Mouse (Mus musculus): ENCODE results near the gene Ankrd34a. TPM values are rescaled to one million over a fixed set of nuclear protein-coding genes. Genes with fewer than 3 reads are reported as not detected.
A peak's percentile ranks its signal among the peaks of the same experiment; 100 is the strongest.

The Ankrd34a gene
- polyA plus RNA-seq, 1 experiment from 2014 or later: 6.8 TPM

DNA sequence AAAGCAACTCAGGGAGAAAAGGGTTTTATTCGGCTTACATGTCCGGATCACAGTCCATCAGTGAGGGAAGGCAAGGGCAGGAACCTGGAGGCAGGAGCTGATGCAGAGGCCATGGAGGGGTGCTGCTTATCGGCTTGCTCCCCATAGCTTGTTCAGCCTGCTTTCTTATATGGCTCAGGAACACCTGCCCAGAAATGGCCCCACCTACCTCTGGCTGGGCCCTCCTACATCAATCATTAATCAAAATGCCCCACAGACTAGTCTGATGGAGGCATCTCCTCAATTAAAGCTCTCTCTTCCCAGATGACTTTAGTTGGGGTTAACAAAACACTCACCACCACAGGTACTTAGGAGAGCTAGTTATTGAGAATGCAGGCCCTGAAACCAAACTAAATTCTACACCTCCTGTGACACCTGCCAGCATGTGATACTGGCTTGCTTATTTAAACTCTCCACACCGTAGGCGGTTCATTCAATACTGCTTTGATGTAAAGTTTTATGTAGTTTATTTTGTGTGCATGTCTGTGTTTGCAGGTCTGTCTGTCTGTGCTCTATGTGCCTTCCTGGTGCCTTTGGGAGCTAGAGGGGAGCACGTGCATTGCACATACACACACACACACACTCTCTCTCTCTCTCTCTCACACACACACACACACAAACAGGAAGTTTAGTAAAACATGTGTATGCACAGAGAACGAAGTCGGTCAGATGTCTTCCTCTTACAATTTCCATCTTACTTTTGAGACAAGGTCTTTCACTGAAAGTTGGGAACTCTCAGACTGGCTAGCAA, 29.6 kb upstream of the Ankrd34a start:
- 76% methylated on average over 8 of the region's 8 CpGs for WGBS
- Histone ChIP-seq H3K36me3 (no peaks in the 10 kb centered on the region), H3K27ac (peak overlapping the region; percentile 24; the same call in 1 of the 2 replicates), H3K4me3 (no peak overlapping the region), H3K27me3 (ENCODE audit: insufficient read depth, poor library complexity, severe bottlenecking) (no peaks in the 10 kb centered on the region), H3K4me1 (peaks cover 48% of the 10 kb centered on the region), H3K9me3 (no peaks in the 10 kb centered on the region)
- DNase-seq (ENCODE audit: low spot score): no peak

DNA sequence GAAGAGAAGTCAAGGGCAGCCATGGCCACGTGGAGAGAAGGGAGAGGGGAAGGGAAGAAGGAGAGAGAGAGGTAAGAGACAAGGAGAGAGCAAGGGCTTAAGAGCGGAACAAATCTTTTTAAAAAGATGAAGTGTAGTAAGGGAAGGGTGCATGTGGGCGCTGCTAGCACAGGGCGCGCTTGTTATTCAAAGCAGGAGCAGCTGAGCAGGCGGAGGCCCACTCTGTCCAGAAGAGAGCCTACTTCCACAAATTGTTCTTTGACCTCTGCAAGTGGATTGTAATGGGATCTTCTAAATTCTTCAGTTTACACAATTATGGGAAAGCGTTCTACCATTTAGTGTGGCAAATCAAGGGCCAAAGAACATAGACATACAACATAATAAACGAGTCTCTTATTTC, 27.8 kb upstream of the Ankrd34a start:
- WGBS: 72% methylated on average over 8 of the region's 8 CpGs
- Histone ChIP-seq H3K4me1 (peaks cover 55% of the 10 kb centered on the region), H3K27ac (no peak overlapping the region), H3K36me3 (no peaks in the 10 kb centered on the region), H3K4me3 (no peak overlapping the region), H3K9me3 (no peaks in the 10 kb centered on the region), H3K27me3 (ENCODE audit: insufficient read depth, poor library complexity, severe bottlenecking) (no peaks in the 10 kb centered on the region)
- DNase-seq (ENCODE audit: low spot score): no peak

- DNase-seq (ENCODE audit: low spot score): no peak
- no peaks in the 10 kb centered on the region for H3K9me3 ChIP-seq
- no peaks in the 10 kb centered on the region for H3K36me3 ChIP-seq
- 81% methylated on average over 13 of the region's 13 CpGs for WGBS
- no peaks in the 10 kb centered on the region for H3K27me3 ChIP-seq (ENCODE audit: insufficient read depth, poor library complexity, severe bottlenecking)
- H3K4me3 ChIP-seq: no peak overlapping the region; the same call in 1 of the 2 replicates
- H3K27ac ChIP-seq: peak overlapping the region; percentile 33; the same call in 1 of the 2 replicates
- peaks cover 55% of the 10 kb centered on the region for H3K4me1 ChIP-seq
These were observed 26.9 kb upstream of the Ankrd34a start for GRCm38 (mm10) chr3:96569506-96569905.

DNA sequence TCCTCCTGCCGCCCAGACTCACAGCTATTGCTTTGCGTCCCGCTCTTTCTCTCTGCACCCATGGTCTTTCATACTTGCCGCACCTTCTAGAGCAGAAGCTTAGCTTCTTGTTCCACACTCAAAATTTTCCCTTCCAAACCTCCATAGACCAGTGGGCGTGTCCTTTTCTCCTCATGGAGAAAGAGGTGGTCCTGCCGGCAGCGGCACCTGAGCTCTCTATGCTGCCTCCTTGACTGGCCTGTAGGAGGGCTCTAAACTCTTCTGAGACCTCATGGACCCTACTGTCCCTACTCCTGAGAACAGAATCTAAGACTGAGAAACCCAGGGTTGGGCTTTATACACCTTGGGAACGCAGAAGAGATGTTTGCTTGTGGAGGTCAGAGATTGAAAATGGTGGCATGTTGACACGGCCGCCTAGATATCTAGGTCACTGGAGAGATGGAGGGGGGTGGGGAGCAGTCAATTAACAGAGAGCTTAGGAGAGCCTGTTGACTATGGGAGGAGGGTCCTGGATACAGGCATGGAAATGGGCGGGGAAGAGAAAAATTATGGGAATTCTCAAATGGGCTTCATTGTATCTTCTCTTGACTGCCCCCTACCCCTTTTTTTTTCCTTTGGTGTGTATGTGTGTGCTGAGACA, 26.4 kb upstream of the Ankrd34a start:
- WGBS: 79% methylated on average over 11 of the region's 11 CpGs
- H3K36me3 ChIP-seq: no peaks in the 10 kb centered on the region
- peak overlapping the region; percentile 60; the same call in 1 of the 2 replicates for H3K27ac ChIP-seq
- H3K4me1 ChIP-seq: peaks cover 55% of the 10 kb centered on the region
- H3K4me3 ChIP-seq: no peak overlapping the region
- H3K27me3 ChIP-seq (ENCODE audit: insufficient read depth, poor library complexity, severe bottlenecking): no peaks in the 10 kb centered on the region
- no peak for DNase-seq (ENCODE audit: low spot score)
- H3K9me3 ChIP-seq: no peaks in the 10 kb centered on the region

DNA sequence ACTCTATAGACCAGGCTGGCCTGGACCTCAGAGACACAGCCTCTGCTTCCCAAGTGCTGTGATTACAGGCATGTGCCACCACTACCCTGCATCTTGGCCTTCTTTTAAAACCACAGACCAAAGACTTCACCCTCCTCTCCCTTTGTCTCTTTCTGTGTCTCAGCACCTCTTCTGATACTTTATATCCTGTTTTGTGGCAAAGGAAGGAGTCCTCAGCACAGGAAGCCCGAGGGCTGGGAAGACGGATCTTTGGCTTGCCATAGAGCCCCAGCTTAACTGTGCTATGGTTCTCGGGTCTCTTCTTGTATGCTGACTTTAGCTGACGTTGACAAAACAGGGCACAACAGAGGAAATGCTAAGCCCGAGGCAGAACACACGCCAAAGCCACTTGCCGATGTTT, 25.8 kb upstream of the Ankrd34a start:
- DNase-seq (ENCODE audit: low spot score): no peak
- Histone ChIP-seq H3K4me1 (peaks cover 61% of the 10 kb centered on the region), H3K27ac (peak overlapping the region; percentile 60; the same call in 1 of the 2 replicates)

GRCm38 (mm10) chr3:96571336-96571735, 25.1 kb upstream of the Ankrd34a start:
- WGBS: 78% methylated on average over 2 of the region's 2 CpGs
- Histone ChIP-seq H3K9me3 (no peaks in the 10 kb centered on the region), H3K27me3 (ENCODE audit: insufficient read depth, poor library complexity, severe bottlenecking) (no peaks in the 10 kb centered on the region), H3K36me3 (no peaks in the 10 kb centered on the region), H3K27ac (0 out of 2 replicates have a peak overlapping the region, but pooled peaks have one; percentile 60), H3K4me1 (peaks cover 64% of the 10 kb centered on the region), H3K4me3 (no peak overlapping the region)
- DNase-seq (ENCODE audit: low spot score): no peak

More for the DNA sequence above, 25.8 kb upstream of the Ankrd34a start:
- Histone ChIP-seq H3K9me3 (no peaks in the 10 kb centered on the region), H3K4me3 (no peak overlapping the region), H3K27me3 (ENCODE audit: insufficient read depth, poor library complexity, severe bottlenecking) (no peaks in the 10 kb centered on the region), H3K36me3 (no peaks in the 10 kb centered on the region)
- 66% methylated on average over 7 of the region's 7 CpGs for WGBS

DNA sequence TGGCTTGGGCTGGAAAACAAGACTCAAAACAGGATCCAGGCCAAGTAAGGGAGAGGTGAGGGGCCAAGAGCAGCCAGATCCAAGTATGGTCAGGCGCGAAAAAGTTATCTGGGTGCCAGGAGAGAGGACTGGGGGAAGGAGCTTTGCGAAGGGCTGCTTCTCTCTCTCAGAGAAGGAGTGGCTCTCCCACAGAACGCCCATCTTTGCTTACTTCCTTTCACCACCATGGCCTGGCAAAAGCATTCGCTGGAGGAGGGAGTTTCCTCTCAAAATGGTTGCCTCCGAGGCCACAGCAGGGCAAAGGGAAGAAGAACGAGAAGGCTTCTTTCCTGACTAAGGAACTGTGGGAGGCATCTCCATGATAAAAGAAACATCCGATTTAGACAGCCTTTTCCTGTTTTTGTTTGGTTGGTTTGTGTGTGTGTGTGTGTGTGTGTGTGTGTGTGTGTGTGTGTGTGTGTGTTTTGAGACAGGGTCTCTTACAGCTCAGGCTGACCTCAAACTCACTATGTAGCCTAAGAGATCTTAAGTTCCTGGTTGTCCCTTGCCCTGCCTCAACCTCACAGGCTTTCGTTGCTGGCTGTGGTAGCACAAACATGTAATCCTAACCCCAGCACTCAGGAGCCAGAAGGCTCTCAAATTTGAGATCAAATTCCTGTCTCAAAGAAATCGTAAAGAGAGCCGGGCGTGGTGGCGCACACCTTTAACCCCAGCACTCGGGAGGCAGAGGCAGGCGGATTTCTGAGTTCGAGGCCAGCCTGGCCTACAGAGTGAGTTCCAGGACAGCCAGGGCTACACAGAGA, 24.3 kb upstream of the Ankrd34a start:
- DNase-seq (ENCODE audit: low spot score): no peak
- H3K9me3 ChIP-seq: no peaks in the 10 kb centered on the region
- peaks cover 66% of the 10 kb centered on the region for H3K4me1 ChIP-seq
- peak overlapping the region; percentile 79 for H3K27ac ChIP-seq
- H3K27me3 ChIP-seq (ENCODE audit: insufficient read depth, poor library complexity, severe bottlenecking): no peaks in the 10 kb centered on the region
- WGBS: 68% methylated on average over 16 of the region's 16 CpGs
- H3K36me3 ChIP-seq: no peaks in the 10 kb centered on the region
- H3K4me3 ChIP-seq: no peak overlapping the region

GRCm38 (mm10) chr3:96573611-96574511, 22.6 kb upstream of the Ankrd34a start:
- 48% methylated on average over 19 of the region's 19 CpGs for WGBS
- H3K9me3 ChIP-seq: no peaks in the 10 kb centered on the region
- no peaks in the 10 kb centered on the region for H3K27me3 ChIP-seq (ENCODE audit: insufficient read depth, poor library complexity, severe bottlenecking)
- no peaks in the 10 kb centered on the region for H3K36me3 ChIP-seq
- H3K27ac ChIP-seq: peak overlapping the region; percentile 75
- no peak overlapping the region for H3K4me3 ChIP-seq
- DNase-seq (ENCODE audit: low spot score): no peak
- H3K4me1 ChIP-seq: peaks cover 74% of the 10 kb centered on the region

GRCm38 (mm10) chr3:96575272-96575984, 21.0 kb upstream of the Ankrd34a start:
- Histone ChIP-seq H3K27ac (peak overlapping the region; percentile 92), H3K9me3 (no peaks in the 10 kb centered on the region), H3K4me1 (peaks cover 70% of the 10 kb centered on the region), H3K4me3 (peak overlapping the region; percentile 41; the same call in 1 of the 2 replicates), H3K27me3 (ENCODE audit: insufficient read depth, poor library complexity, severe bottlenecking) (no peaks in the 10 kb centered on the region), H3K36me3 (no peaks in the 10 kb centered on the region)
- 82% methylated on average over 8 of the region's 8 CpGs for WGBS
- DNase-seq (ENCODE audit: low spot score): no peak

DNA sequence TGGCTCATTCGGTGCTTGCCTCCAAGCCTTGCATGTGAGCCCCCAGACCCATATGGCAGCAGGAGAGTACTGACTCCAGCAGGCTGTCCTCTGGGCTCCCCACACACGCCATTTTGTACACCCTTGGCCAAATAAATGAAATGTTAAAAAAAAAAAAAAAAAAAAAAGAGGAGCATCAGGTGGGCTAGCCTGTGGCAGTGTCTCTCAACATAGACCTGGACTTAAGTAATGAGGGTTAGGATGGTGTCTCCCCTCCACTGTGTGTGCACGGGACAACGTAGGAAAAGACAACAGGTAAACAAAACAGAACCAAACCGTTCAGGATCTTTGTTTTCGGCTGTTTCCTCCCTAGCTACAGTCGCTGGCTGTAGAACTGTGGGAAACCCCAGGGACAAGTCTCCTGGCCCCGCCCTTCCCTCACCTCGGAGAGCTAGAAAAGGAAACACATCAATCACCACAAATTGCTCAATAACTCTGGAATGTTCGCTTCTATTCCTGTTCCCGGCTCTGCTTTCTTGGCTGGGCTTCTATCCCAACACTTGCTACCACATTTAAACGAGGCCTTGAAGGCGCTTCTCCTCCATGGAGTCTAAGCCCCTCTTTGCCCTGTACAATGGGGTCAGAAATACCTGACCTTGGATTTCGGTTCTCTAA, 20.3 kb upstream of the Ankrd34a start:
- peak overlapping the region; percentile 41 for H3K4me3 ChIP-seq
- no peaks in the 10 kb centered on the region for H3K27me3 ChIP-seq (ENCODE audit: insufficient read depth, poor library complexity, severe bottlenecking)
- WGBS: 34% methylated on average over 14 of the region's 14 CpGs
- peak overlapping the region; percentile 92 for H3K27ac ChIP-seq
- DNase-seq (ENCODE audit: low spot score): no peak
- peaks cover 74% of the 10 kb centered on the region for H3K4me1 ChIP-seq
- no peaks in the 10 kb centered on the region for H3K36me3 ChIP-seq
- no peaks in the 10 kb centered on the region for H3K9me3 ChIP-seq
